ENCODE assay signal across 14 mouse cellular contexts in the genomic region with DNA sequence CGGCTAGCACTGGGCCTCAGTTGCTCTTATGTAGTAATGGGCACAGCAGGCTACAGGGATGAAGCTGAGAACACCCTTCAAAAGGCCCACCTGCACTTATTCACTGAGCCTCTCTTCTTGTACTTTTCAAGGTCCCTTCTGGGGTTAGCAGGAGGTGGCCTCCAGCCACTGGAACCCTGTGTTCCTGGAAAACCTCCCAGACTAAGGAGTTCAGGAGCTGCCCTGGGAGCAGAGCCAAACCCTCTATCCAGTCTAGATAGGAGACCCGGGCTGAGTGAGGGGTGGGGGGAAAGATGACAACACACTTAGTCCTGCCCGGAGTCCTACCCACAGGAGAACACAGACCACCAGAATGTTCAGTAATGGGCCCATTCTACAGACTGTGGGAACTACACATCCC. TPM values are rescaled to one million over a fixed set of nuclear protein-coding genes. Genes with fewer than 3 reads are reported as not detected.
DNase-seq lines count a peak whose midpoint lies in the region; ATAC-seq and TF ChIP-seq lines count a peak whose summit lies in the region.
"Had no signal": no experiment of that assay in that cellular context is flagged by ENCODE, and none has a peak within 500 bp of the region (broad histone marks: within the 10 kb centered on the region; RNA-seq: fewer than 3 reads in every experiment).

No protein-coding gene starts in this region.

- TF ChIP-seq EP300 in heart, postnatal 0 days (IDR thresholded peaks at IDR 0.05; ENCODE audit: low read depth) = no peak

- ATAC-seq in heart, postnatal 0 days (ENCODE audit: insufficient read depth, low read depth) = peak; percentile 25; the same call in 1 of the 2 replicates
- no peak for ATAC-seq in midbrain, embryonic 11.5 days (ENCODE audit: low FRiP score)
- ATAC-seq: forebrain, postnatal 0 days; hindbrain, embryonic 16.5 days had no signal

- no peak overlapping the region for H3K9ac ChIP-seq in heart, postnatal 0 days (replicated peaks; ENCODE audit: low read depth, low read length)
- no peak overlapping the region for H3K9ac ChIP-seq in midbrain, embryonic 11.5 days (ENCODE audit: low read length)
- H3K9ac ChIP-seq: forebrain, postnatal 0 days; liver, embryonic 15.5 days; midbrain, embryonic 12.5 days had no signal

- TF ChIP-seq CTCF in heart, postnatal 0 days (IDR thresholded peaks at IDR 0.05; ENCODE audit: low read depth) = no peak
- no peak for TF ChIP-seq CTCF in kidney, adult 2 months (conservative IDR thresholded peaks at IDR 0.05; ENCODE audit: insufficient read depth, insufficient read length, low read depth, low read length)

- no peak overlapping the region for H3K27ac ChIP-seq in heart, postnatal 0 days (ENCODE audit: low read depth)
- no peak overlapping the region for H3K27ac ChIP-seq in heart, embryonic 10.5 days
- peak overlapping the region; percentile 82 for H3K27ac ChIP-seq in kidney, adult 2 months (ENCODE audit: insufficient read depth, low read depth, low read length)
- H3K27ac ChIP-seq in embryonic facial prominence, embryonic 10.5 days (replicated peaks) = no peak overlapping the region
- H3K27ac ChIP-seq in midbrain, embryonic 11.5 days (ENCODE audit: low read depth, low read length) = no peak overlapping the region
- H3K27ac ChIP-seq: liver, embryonic 15.5 days; midbrain, embryonic 12.5 days had no signal

- H3K4me3 ChIP-seq in heart, postnatal 0 days (ENCODE audit: low read depth, low read length) = no peak overlapping the region
- H3K4me3 ChIP-seq in heart, embryonic 10.5 days = no peak overlapping the region
- H3K4me3 ChIP-seq in kidney, adult 2 months (ENCODE audit: insufficient read depth, low read depth, low read length) = peak overlapping the region; percentile 82
- H3K4me3 ChIP-seq in embryonic facial prominence, embryonic 10.5 days = no peak overlapping the region
- no peak overlapping the region for H3K4me3 ChIP-seq in midbrain, embryonic 11.5 days (ENCODE audit: low read depth, low read length)
- H3K4me3 ChIP-seq: liver, embryonic 15.5 days; midbrain, embryonic 12.5 days; myocyte had no signal

- H3K4me1 ChIP-seq in heart, postnatal 0 days (ENCODE audit: control insufficient read depth, insufficient read depth) = peaks cover 17% of the 10 kb centered on the region; the same call in 1 of the 2 replicates
- H3K4me1 ChIP-seq in heart, embryonic 10.5 days = peaks cover 23% of the 10 kb centered on the region
- peaks cover 23% of the 10 kb centered on the region; the same call in 1 of the 2 replicates for H3K4me1 ChIP-seq in kidney, adult 2 months (ENCODE audit: control insufficient read depth, insufficient read depth, low read length)
- H3K4me1 ChIP-seq in embryonic facial prominence, embryonic 10.5 days = peaks cover 36% of the 10 kb centered on the region
- H3K4me1 ChIP-seq in midbrain, embryonic 11.5 days (ENCODE audit: control insufficient read depth, insufficient read depth, low read length) = peaks cover 10% of the 10 kb centered on the region

- no peaks in the 10 kb centered on the region for H3K9me3 ChIP-seq in heart, postnatal 0 days (replicated peaks; ENCODE audit: control insufficient read depth, low read length)
- no peaks in the 10 kb centered on the region for H3K9me3 ChIP-seq in heart, embryonic 10.5 days
- H3K9me3 ChIP-seq in embryonic facial prominence, embryonic 10.5 days = no peaks in the 10 kb centered on the region
- no peaks in the 10 kb centered on the region for H3K9me3 ChIP-seq in midbrain, embryonic 11.5 days (ENCODE audit: control insufficient read depth, low read length)
- H3K9me3 ChIP-seq: liver, embryonic 15.5 days; midbrain, embryonic 12.5 days had no signal

- no peak overlapping the region for H3K4me2 ChIP-seq in heart, postnatal 0 days (ENCODE audit: low read depth, low read length)
- no peak overlapping the region for H3K4me2 ChIP-seq in midbrain, embryonic 11.5 days
- H3K4me2 ChIP-seq: liver, embryonic 15.5 days; midbrain, embryonic 12.5 days had no signal

- peaks cover 23% of the 10 kb centered on the region for H3K27me3 ChIP-seq in heart, postnatal 0 days (ENCODE audit: control insufficient read depth, insufficient read depth, low read length)
- peaks cover 57% of the 10 kb centered on the region for H3K27me3 ChIP-seq in heart, embryonic 10.5 days (ENCODE audit: insufficient read depth, poor library complexity, severe bottlenecking)
- no peaks in the 10 kb centered on the region for H3K27me3 ChIP-seq in kidney, adult 2 months (replicated peaks; ENCODE audit: control insufficient read depth, insufficient read depth, low read length)
- H3K27me3 ChIP-seq in embryonic facial prominence, embryonic 10.5 days (replicated peaks; ENCODE audit: low read depth, poor library complexity, severe bottlenecking) = peaks cover 71% of the 10 kb centered on the region
- H3K27me3 ChIP-seq in midbrain, embryonic 11.5 days (ENCODE audit: control insufficient read depth, insufficient read depth, low read length) = peaks cover 26% of the 10 kb centered on the region

- WGBS in heart, postnatal 0 days = 33% methylated on average over 3 of the region's 3 CpGs
- whole genome bisulfite sequencing in heart, embryonic 10.5 days = 72% methylated on average over 3 of the region's 3 CpGs
- 49% methylated on average over 3 of the region's 3 CpGs for WGBS in kidney, adult 2 months
- 80% methylated on average over 3 of the region's 3 CpGs for WGBS in embryonic facial prominence, embryonic 10.5 days
- WGBS in midbrain, embryonic 11.5 days = 90% methylated on average over 3 of the region's 3 CpGs

- no peaks in the 10 kb centered on the region for H3K36me3 ChIP-seq in heart, postnatal 0 days (replicated peaks; ENCODE audit: control insufficient read depth, insufficient read depth, low read length)
- no peaks in the 10 kb centered on the region for H3K36me3 ChIP-seq in heart, embryonic 10.5 days
- H3K36me3 ChIP-seq in kidney, adult 2 months (ENCODE audit: control insufficient read depth, insufficient read depth, low read length) = no peaks in the 10 kb centered on the region
- no peaks in the 10 kb centered on the region for H3K36me3 ChIP-seq in embryonic facial prominence, embryonic 10.5 days (replicated peaks)
- H3K36me3 ChIP-seq in midbrain, embryonic 11.5 days (ENCODE audit: control insufficient read depth, insufficient read depth, low read length) = no peaks in the 10 kb centered on the region
- H3K36me3 ChIP-seq: liver, embryonic 15.5 days; midbrain, embryonic 12.5 days had no signal

- TF ChIP-seq POLR2A in kidney, adult 2 months (IDR thresholded peaks at IDR 0.05; ENCODE audit: low read depth, low read length) = no peak

- DNase-seq in heart, postnatal 0 days (ENCODE audit: low spot score) = no peak
- no peak for DNase-seq in heart, embryonic 10.5 days (ENCODE audit: low spot score)
- peak; percentile 28 for DNase-seq in adrenal gland, postnatal 25 days
- DNase-seq in kidney, adult 2 months = peak; percentile 90
- DNase-seq in kidney, postnatal 25 days = peak; percentile 65 to 90
- no peak for DNase-seq in embryonic facial prominence, embryonic 10.5 days (ENCODE audit: low spot score)
- no peak for DNase-seq in midbrain, embryonic 11.5 days (ENCODE audit: low spot score, missing footprints)
- DNase-seq: cerebellum, adult 2 months; forebrain, postnatal 0 days; spleen, adult 18-20 months had no signal

RNA-seq across cellular contexts. Expression of gene Susd3, which starts 2.5 kb away (rescaled TPM):
- total RNA-seq in heart, postnatal 0 days (2014; rRNA removed; ENCODE audit: low replicate concordance) = 0.43 and 0.46 TPM in 2 replicates
- 0.75 and 0.99 TPM in 2 replicates for polyA plus RNA-seq in heart, postnatal 0 days (2015; fragmentation: Nextera tagmentation; extraction: Ambion mirVana)
- 0.41 and 1.1 TPM in 2 replicates for polyA plus RNA-seq in heart, embryonic 10.5 days (2016; fragmentation: Nextera tagmentation; extraction: Ambion mirVana)
- total RNA-seq in adrenal gland, postnatal 25 days (2021) = 0.43 and 0.95 TPM in 2 replicates
- polyA plus RNA-seq in kidney, adult 2 months (2012; rRNA removed) = 50.1 and 62.3 TPM in 2 replicates
- 1.2 and 1.7 TPM in 2 replicates for polyA plus RNA-seq in embryonic facial prominence, embryonic 10.5 days (2016; fragmentation: Nextera tagmentation; extraction: Ambion mirVana)
- polyA plus RNA-seq in midbrain, embryonic 11.5 days (2014; fragmentation: Nextera tagmentation; extraction: Ambion mirVana) = 0.81 and 1.1 TPM in 2 replicates

RNA-seq across cellular contexts. Expression of gene Card19, which starts 30.2 kb away (rescaled TPM):
- 114 and 136 TPM in 2 replicates for total RNA-seq in heart, postnatal 0 days (2014; rRNA removed; ENCODE audit: low replicate concordance)
- polyA plus RNA-seq in heart, postnatal 0 days (2015; fragmentation: Nextera tagmentation; extraction: Ambion mirVana) = 188 TPM in 2 replicates
- polyA plus RNA-seq in heart, embryonic 10.5 days (2016; fragmentation: Nextera tagmentation; extraction: Ambion mirVana) = 52.7 and 64.6 TPM in 2 replicates
- 52.0 and 60.3 TPM in 2 replicates for total RNA-seq in adrenal gland, postnatal 25 days (2021)
- 108 and 124 TPM in 2 replicates for polyA plus RNA-seq in kidney, adult 2 months (2012; rRNA removed)
- 31.6 and 35.0 TPM in 2 replicates for polyA plus RNA-seq in embryonic facial prominence, embryonic 10.5 days (2016; fragmentation: Nextera tagmentation; extraction: Ambion mirVana)
- polyA plus RNA-seq in midbrain, embryonic 11.5 days (2014; fragmentation: Nextera tagmentation; extraction: Ambion mirVana) = 17.1 and 18.0 TPM in 2 replicates

RNA-seq across cellular contexts. Expression of gene Ninj1, which starts 58.7 kb away (rescaled TPM):
- total RNA-seq in heart, postnatal 0 days (2014; rRNA removed; ENCODE audit: low replicate concordance) = 75.3 and 102 TPM in 2 replicates
- 94.6 and 97.2 TPM in 2 replicates for polyA plus RNA-seq in heart, postnatal 0 days (2015; fragmentation: Nextera tagmentation; extraction: Ambion mirVana)
- 51.3 and 55.3 TPM in 2 replicates for polyA plus RNA-seq in heart, embryonic 10.5 days (2016; fragmentation: Nextera tagmentation; extraction: Ambion mirVana)
- total RNA-seq in adrenal gland, postnatal 25 days (2021) = 47.6 and 55.2 TPM in 2 replicates
- 735 and 1,000 TPM in 2 replicates for polyA plus RNA-seq in kidney, adult 2 months (2012; rRNA removed)
- 26.6 and 28.0 TPM in 2 replicates for polyA plus RNA-seq in embryonic facial prominence, embryonic 10.5 days (2016; fragmentation: Nextera tagmentation; extraction: Ambion mirVana)
- 17.5 TPM in 2 replicates for polyA plus RNA-seq in midbrain, embryonic 11.5 days (2014; fragmentation: Nextera tagmentation; extraction: Ambion mirVana)

Comparison
In these comparisons a context has a peak if more than half of its experiments do, and no peak if none do; other contexts are left out.
1. DNase-seq: peak in adrenal gland, postnatal 25 days (single experiment), kidney, adult 2 months (single experiment) and kidney, postnatal 25 days (2 of 2); none in heart, postnatal 0 days (single experiment), heart, embryonic 10.5 days (single experiment), embryonic facial prominence, embryonic 10.5 days (single experiment) and midbrain, embryonic 11.5 days (single experiment).
2. RNA of gene Susd3, which starts 2.5 kb away (polyA plus RNA-seq): 50.1 to 62.3 TPM in kidney, adult 2 months; 1.2 to 1.7 TPM in embryonic facial prominence, embryonic 10.5 days, 0.41 to 1.1 TPM in heart, embryonic 10.5 days, 0.81 to 1.1 TPM in midbrain, embryonic 11.5 days and 0.75 to 0.99 TPM in heart, postnatal 0 days; every median in the first group is over 10 times any median in the second.